Mouse (Mus musculus): ENCODE results near the gene Kcp. TPM values are rescaled to one million over a fixed set of nuclear protein-coding genes. Genes with fewer than 3 reads are reported as not detected.

Kcp gene
- polyA plus RNA-seq, 1 experiment from 2014 or later = 21.1 TPM

DNA sequence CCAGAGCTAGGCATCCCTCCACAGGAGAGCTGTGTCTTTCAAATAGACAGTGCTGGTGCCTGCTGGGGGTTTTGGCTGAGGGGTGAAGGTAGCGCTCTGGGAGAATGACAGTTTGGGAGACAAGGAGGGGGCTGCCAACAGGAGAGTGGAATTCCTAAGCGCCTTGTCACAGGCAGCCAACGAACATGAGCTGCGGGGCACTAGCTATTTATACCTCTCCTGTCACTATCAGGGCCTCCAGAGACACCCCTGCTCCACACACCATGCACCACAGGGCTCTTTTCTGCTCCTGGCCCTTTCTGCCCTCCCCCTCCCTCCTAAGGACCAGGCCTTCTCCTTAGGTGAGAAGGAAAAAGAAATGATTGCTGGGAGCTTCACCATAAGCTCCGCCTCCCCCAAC is 76.3 kb downstream of the Kcp start:
- Histone ChIP-seq H3K27me3 (replicated peaks) (peaks cover 49% of the 10 kb centered on the region), H3K27ac (no peak overlapping the region), H3K36me3 (no peaks in the 10 kb centered on the region), H3K4me1 (peaks cover 38% of the 10 kb centered on the region), H3K9me3 (no peaks in the 10 kb centered on the region), H3K4me3 (no peak overlapping the region), H3K9ac (no peak overlapping the region), H3K4me2 (replicated peaks) (no peak overlapping the region)
- ATAC-seq (ENCODE audit: low FRiP score, low read depth) = no peak
- WGBS = 30% methylated on average over 5 of the region's 5 CpGs

DNA sequence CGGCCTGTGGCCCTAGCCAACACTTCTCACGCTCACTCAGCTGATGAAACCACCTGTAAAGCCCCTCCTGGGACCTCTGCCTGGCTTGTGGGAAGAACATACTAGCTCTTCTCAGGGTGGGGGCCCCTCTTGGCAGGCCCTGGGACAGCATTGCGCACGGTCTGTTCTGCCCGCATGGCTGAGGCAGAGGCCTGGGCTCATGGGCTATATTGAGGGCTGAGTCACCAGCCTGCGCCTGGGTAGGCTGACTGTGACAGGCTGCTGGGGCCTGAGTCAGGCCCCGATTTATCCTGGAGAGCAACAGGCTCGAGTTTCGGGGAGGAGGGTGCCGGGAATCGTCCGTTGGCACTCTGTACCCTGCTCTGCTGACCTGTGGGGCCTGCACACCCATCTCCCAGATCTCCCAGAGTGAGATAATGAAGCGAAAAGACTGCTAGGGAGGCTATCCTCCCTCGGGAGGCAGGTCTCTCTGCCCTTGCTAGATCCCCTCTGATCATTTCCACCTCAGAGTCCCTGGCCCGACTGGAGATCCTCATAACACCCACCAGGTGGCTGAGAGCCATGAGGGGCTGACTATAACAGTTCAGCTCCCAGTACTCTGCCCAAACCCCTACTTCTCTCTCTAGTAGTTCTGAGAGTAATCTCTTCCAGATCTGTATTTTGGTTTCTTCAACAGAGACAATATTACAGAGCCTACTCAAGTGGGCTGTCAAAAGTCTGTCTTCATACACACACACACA is 76.9 kb downstream of the Kcp start:
- Histone ChIP-seq H3K4me3 (no peak overlapping the region), H3K4me1 (peaks cover 31% of the 10 kb centered on the region), H3K4me2 (replicated peaks) (no peak overlapping the region), H3K36me3 (no peaks in the 10 kb centered on the region), H3K9me3 (no peaks in the 10 kb centered on the region), H3K27me3 (replicated peaks) (peaks cover 49% of the 10 kb centered on the region), H3K9ac (no peak overlapping the region), H3K27ac (no peak overlapping the region)
- WGBS = 50% methylated on average over 15 of the region's 15 CpGs
- ATAC-seq (ENCODE audit: low FRiP score, low read depth) = no peak

DNA sequence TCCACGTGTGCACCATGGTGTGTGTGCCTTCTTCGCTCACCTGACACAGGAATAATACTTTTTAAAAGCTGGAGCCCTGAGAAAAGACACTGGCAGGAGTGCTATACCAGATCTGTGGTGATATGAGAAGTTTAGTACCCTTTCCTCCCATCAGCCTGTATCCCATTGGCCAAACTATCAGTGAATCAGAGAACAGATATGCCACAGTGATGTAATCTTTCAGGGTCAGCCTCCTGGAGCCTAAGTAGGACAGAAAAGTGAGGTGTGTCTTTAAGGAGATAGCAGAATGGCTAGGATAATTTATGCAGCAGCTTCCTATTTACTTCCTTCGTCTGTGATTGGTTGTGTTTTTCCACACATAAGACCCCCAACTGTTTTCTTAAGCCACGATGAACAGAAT is 79.6 kb downstream of the Kcp start:
- H3K36me3 ChIP-seq = 0 out of 2 replicates have a peak, but pooled peaks cover under 1% of the 10 kb centered on the region
- H3K4me3 ChIP-seq = no peak overlapping the region

DNA sequence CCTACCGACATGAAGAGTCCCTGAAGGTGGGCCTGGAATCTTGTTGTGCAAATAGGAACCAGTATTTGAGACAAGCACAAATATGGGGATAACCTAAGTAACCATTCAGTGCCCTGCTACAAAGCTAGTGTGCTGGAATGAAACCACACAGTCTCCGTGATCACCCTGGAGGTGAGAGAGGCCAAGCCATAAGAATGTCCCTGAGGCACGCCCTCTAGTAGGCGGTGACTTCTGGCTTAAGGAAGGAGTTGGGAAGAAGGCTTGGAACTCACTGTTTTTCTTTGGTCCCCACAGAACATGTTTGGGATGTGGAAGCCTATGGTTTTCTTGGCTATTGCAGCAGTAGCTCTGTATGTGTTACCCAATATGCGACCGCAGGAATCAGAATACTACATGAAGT is 81.4 kb downstream of the Kcp start:
- Histone ChIP-seq H3K4me2 (replicated peaks) (no peak overlapping the region), H3K4me3 (no peak overlapping the region), H3K9me3 (no peaks in the 10 kb centered on the region), H3K9ac (no peak overlapping the region), H3K27ac (no peak overlapping the region), H3K4me1 (no peaks in the 10 kb centered on the region), H3K27me3 (replicated peaks) (peaks cover 7% of the 10 kb centered on the region; the same call in 1 of the 2 replicates), H3K36me3 (0 out of 2 replicates have a peak, but pooled peaks cover 7% of the 10 kb centered on the region)
- WGBS = 79% methylated on average over 6 of the region's 6 CpGs
- no peak for ATAC-seq (ENCODE audit: low FRiP score, low read depth)

More for the DNA sequence above, 79.6 kb downstream of the Kcp start:
- no peaks in the 10 kb centered on the region for H3K9me3 ChIP-seq
- H3K27me3 ChIP-seq (replicated peaks) = peaks cover 26% of the 10 kb centered on the region
- 58% methylated on average over 4 of the region's 4 CpGs for WGBS
- H3K4me1 ChIP-seq = peaks cover 5% of the 10 kb centered on the region
- no peak overlapping the region for H3K9ac ChIP-seq
- no peak for ATAC-seq (ENCODE audit: low FRiP score, low read depth)
- H3K27ac ChIP-seq = no peak overlapping the region
- H3K4me2 ChIP-seq (replicated peaks) = no peak overlapping the region

DNA sequence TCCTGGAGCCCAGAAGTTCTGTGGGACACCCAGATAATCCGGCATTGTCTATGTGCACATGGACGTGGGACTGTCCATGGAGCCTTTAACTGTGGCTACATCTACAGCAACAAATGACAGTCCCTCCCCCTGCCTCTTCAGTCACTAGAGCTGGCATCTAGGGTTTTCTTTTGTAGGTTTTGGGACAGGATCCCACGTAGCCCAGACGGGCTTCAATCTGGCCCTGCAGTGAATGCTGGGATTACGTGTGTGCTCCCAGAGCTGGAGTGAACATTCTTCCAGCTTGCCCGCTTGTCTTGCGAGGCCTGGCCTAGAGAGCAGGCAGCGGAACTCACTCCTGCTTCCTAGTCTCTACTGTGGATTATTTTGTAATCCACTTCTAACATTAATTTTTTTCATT is 82.6 kb downstream of the Kcp start:
- Histone ChIP-seq H3K27me3 (replicated peaks) (no peaks in the 10 kb centered on the region), H3K4me2 (replicated peaks) (no peak overlapping the region), H3K9me3 (no peaks in the 10 kb centered on the region), H3K36me3 (0 out of 2 replicates have a peak, but pooled peaks cover 7% of the 10 kb centered on the region), H3K4me1 (no peaks in the 10 kb centered on the region), H3K4me3 (no peak overlapping the region), H3K9ac (no peak overlapping the region), H3K27ac (no peak overlapping the region)
- WGBS = 90% methylated on average over 8 of the region's 8 CpGs
- ATAC-seq (ENCODE audit: low FRiP score, low read depth) = no peak

Other genes with a start within 250 kb of the Kcp start
- gene Hilpda, start 235.5 kb downstream of the Kcp start, polyA plus RNA-seq (2016; fragmentation: Nextera tagmentation; extraction: Ambion mirVana) = 28.1 and 30.9 TPM in 2 replicates
- gene Fam71f2, start 228.4 kb downstream of the Kcp start, polyA plus RNA-seq (2016; fragmentation: Nextera tagmentation; extraction: Ambion mirVana) = 0.45 and 0.71 TPM in 2 replicates
- gene Fam71f1, start 188.8 kb downstream of the Kcp start, polyA plus RNA-seq (2016; fragmentation: Nextera tagmentation; extraction: Ambion mirVana) = not detected in 2 replicates
- gene Calu, start 159.9 kb downstream of the Kcp start, polyA plus RNA-seq (2016; fragmentation: Nextera tagmentation; extraction: Ambion mirVana) = 199 and 223 TPM in 2 replicates
- 0.18 and 0.24 TPM in 2 replicates for gene Opn1sw, start 119.5 kb downstream of the Kcp start, polyA plus RNA-seq (2016; fragmentation: Nextera tagmentation; extraction: Ambion mirVana)
- gene Ccdc136, start 111.6 kb downstream of the Kcp start, polyA plus RNA-seq (2016; fragmentation: Nextera tagmentation; extraction: Ambion mirVana) = 33.1 and 39.9 TPM in 2 replicates
- 10.1 and 11.1 TPM in 2 replicates for gene Flnc, start 74.7 kb downstream of the Kcp start, polyA plus RNA-seq (2016; fragmentation: Nextera tagmentation; extraction: Ambion mirVana)
- 233 and 239 TPM in 2 replicates for gene Atp6v1f, start 40.2 kb downstream of the Kcp start, polyA plus RNA-seq (2016; fragmentation: Nextera tagmentation; extraction: Ambion mirVana)
- gene Atp6v1fnb, start 36.5 kb downstream of the Kcp start, polyA plus RNA-seq (2016; fragmentation: Nextera tagmentation; extraction: Ambion mirVana) = 0.30 and 0.32 TPM in 2 replicates
- gene Irf5, start 18.7 kb upstream of the Kcp start, polyA plus RNA-seq (2016; fragmentation: Nextera tagmentation; extraction: Ambion mirVana) = 2.4 and 3.5 TPM in 2 replicates
- gene Tnpo3, start 101.9 kb upstream of the Kcp start, polyA plus RNA-seq (2016; fragmentation: Nextera tagmentation; extraction: Ambion mirVana) = 98.2 and 99.9 TPM in 2 replicates
- 6.1 and 6.9 TPM in 2 replicates for gene Tspan33, start 186.3 kb upstream of the Kcp start, polyA plus RNA-seq (2016; fragmentation: Nextera tagmentation; extraction: Ambion mirVana)
- 36.5 and 41.9 TPM in 2 replicates for gene Smo, start 227.6 kb upstream of the Kcp start, polyA plus RNA-seq (2016; fragmentation: Nextera tagmentation; extraction: Ambion mirVana)

Measured in neural tube, embryonic 12.5 days (tissue).